Mouse (Mus musculus): ENCODE results near the gene Nudt9. TPM values are rescaled to one million over a fixed set of nuclear protein-coding genes. Genes with fewer than 3 reads are reported as not detected.

The Nudt9 gene
- total and polyA plus RNA-seq, 2 experiments from 2014 or later, result 51.0 to 62.9 TPM

- Histone ChIP-seq H3K27me3 (ENCODE audit: control insufficient read depth, insufficient read depth, low read length) (no peaks in the 10 kb centered on the region), H3K4me1 (ENCODE audit: control insufficient read depth, insufficient read depth) (peaks cover 33% of the 10 kb centered on the region), H3K9ac (replicated peaks; ENCODE audit: low read depth, low read length) (no peak overlapping the region), H3K9me3 (replicated peaks; ENCODE audit: control insufficient read depth, low read length) (no peaks in the 10 kb centered on the region), H3K27ac (ENCODE audit: low read depth) (peak overlapping the region; percentile 73), H3K4me2 (ENCODE audit: low read depth, low read length) (peak overlapping the region; percentile 59), H3K4me3 (ENCODE audit: low read depth, low read length) (peak overlapping the region; percentile 12; the same call in 1 of the 2 replicates), H3K36me3 (replicated peaks; ENCODE audit: control insufficient read depth, insufficient read depth, low read length) (no peaks in the 10 kb centered on the region)
- no peak for DNase-seq (ENCODE audit: low spot score)
- TF ChIP-seq EP300 (IDR thresholded peaks at IDR 0.05; ENCODE audit: low read depth) (no peak), CTCF (IDR thresholded peaks at IDR 0.05; ENCODE audit: low read depth) (no peak)
- 52% methylated on average over 9 of the region's 9 CpGs for WGBS
- no peak for ATAC-seq (ENCODE audit: insufficient read depth, low read depth)
These were observed 64.2 kb downstream of the Nudt9 start for GRCm38 (mm10) chr5:104110171-104110920.

- H3K36me3 ChIP-seq (replicated peaks; ENCODE audit: control insufficient read depth, insufficient read depth, low read length), result no peaks in the 10 kb centered on the region
- H3K4me3 ChIP-seq (ENCODE audit: low read depth, low read length), result peak overlapping the region; percentile 52
- peak; percentile 54 for DNase-seq (ENCODE audit: low spot score)
- H3K9me3 ChIP-seq (replicated peaks; ENCODE audit: control insufficient read depth, low read length), result no peaks in the 10 kb centered on the region
- ATAC-seq (ENCODE audit: insufficient read depth, low read depth), result peak; percentile 31; the same call in 1 of the 2 replicates
- peak overlapping the region; percentile 59 for H3K4me2 ChIP-seq (ENCODE audit: low read depth, low read length)
- no peaks in the 10 kb centered on the region for H3K27me3 ChIP-seq (ENCODE audit: control insufficient read depth, insufficient read depth, low read length)
- H3K9ac ChIP-seq (replicated peaks; ENCODE audit: low read depth, low read length), result peak overlapping the region; percentile 43
- peaks cover 39% of the 10 kb centered on the region for H3K4me1 ChIP-seq (ENCODE audit: control insufficient read depth, insufficient read depth)
- 9% methylated on average over 9 of the region's 9 CpGs for WGBS
- TF ChIP-seq CTCF (IDR thresholded peaks at IDR 0.05; ENCODE audit: low read depth) (no peak), EP300 (IDR thresholded peaks at IDR 0.05; ENCODE audit: low read depth) (0 out of 2 replicates have a peak, but pooled peaks have one; percentile 21)
- H3K27ac ChIP-seq (ENCODE audit: low read depth), result peak overlapping the region; percentile 86
These were observed 65.9 kb downstream of the Nudt9 start for GRCm38 (mm10) chr5:104112016-104112415.

- ATAC-seq (ENCODE audit: insufficient read depth, low read depth) (no peak), DNase-seq (ENCODE audit: low spot score) (no peak)
- TF ChIP-seq EP300 (IDR thresholded peaks at IDR 0.05; ENCODE audit: low read depth), result no peak
- TF ChIP-seq CTCF (IDR thresholded peaks at IDR 0.05; ENCODE audit: low read depth), result no peak
- Histone ChIP-seq H3K27me3 (ENCODE audit: control insufficient read depth, insufficient read depth, low read length) (no peaks in the 10 kb centered on the region), H3K9me3 (replicated peaks; ENCODE audit: control insufficient read depth, low read length) (no peaks in the 10 kb centered on the region), H3K36me3 (replicated peaks; ENCODE audit: control insufficient read depth, insufficient read depth, low read length) (no peaks in the 10 kb centered on the region), H3K9ac (replicated peaks; ENCODE audit: low read depth, low read length) (peak overlapping the region; percentile 43; the same call in 1 of the 2 replicates), H3K4me2 (ENCODE audit: low read depth, low read length) (peak overlapping the region; percentile 59), H3K4me3 (ENCODE audit: low read depth, low read length) (peak overlapping the region; percentile 52), H3K27ac (ENCODE audit: low read depth) (peak overlapping the region; percentile 86), H3K4me1 (ENCODE audit: control insufficient read depth, insufficient read depth) (peaks cover 39% of the 10 kb centered on the region)
- WGBS, result 36% methylated on average over 5 of the region's 5 CpGs
These were observed 66.4 kb downstream of the Nudt9 start for GRCm38 (mm10) chr5:104112511-104112910.

- no peaks in the 10 kb centered on the region for H3K36me3 ChIP-seq (replicated peaks; ENCODE audit: control insufficient read depth, insufficient read depth, low read length)
- WGBS, result 28% methylated on average over 15 of the region's 15 CpGs
- ATAC-seq (ENCODE audit: insufficient read depth, low read depth) (peak; percentile 46), DNase-seq (ENCODE audit: low spot score) (peak; percentile 58)
- H3K4me2 ChIP-seq (ENCODE audit: low read depth, low read length), result peak within 1 kb of the TSS; percentile 59
- H3K9me3 ChIP-seq (replicated peaks; ENCODE audit: control insufficient read depth, low read length), result no peaks in the 10 kb centered on the region
- peaks cover 28% of the 10 kb centered on the region for H3K4me1 ChIP-seq (ENCODE audit: control insufficient read depth, insufficient read depth)
- peak within 1 kb of the TSS; percentile 86 for H3K27ac ChIP-seq (ENCODE audit: low read depth)
- H3K27me3 ChIP-seq (ENCODE audit: control insufficient read depth, insufficient read depth, low read length), result no peaks in the 10 kb centered on the region
- peak within 1 kb of the TSS; percentile 55 for H3K9ac ChIP-seq (replicated peaks; ENCODE audit: low read depth, low read length)
- no peak for TF ChIP-seq EP300 (IDR thresholded peaks at IDR 0.05; ENCODE audit: low read depth)
- TF ChIP-seq CTCF (IDR thresholded peaks at IDR 0.05; ENCODE audit: low read depth), result no peak
- peak within 1 kb of the TSS; percentile 52 for H3K4me3 ChIP-seq (ENCODE audit: low read depth, low read length)
These were observed 67.5 kb downstream of the Nudt9 start, which contains the start of gene Sparcl1 for GRCm38 (mm10) chr5:104113491-104114172. TSS of gene Sparcl1 (minus strand) at chr5:104113733.

Small RNA genes within 50 kb of the gene (microRNA-seq; reads per million reads assigned to microRNA genes)
- 2.1 reads per million, percentile 6 among the genes with 10 or more reads in this experiment for gene Mir5619

Other genes with a start within 250 kb of the Nudt9 start
- gene Klhl8, start 135.0 kb upstream of the Nudt9 start, total RNA-seq (2014; rRNA removed; ENCODE audit: low replicate concordance), result 7.4 and 12.8 TPM in 2 replicates
- 10.9 and 11.3 TPM in 2 replicates for gene Klhl8, start 135.0 kb upstream of the Nudt9 start, polyA plus RNA-seq (2015; fragmentation: Nextera tagmentation; extraction: Ambion mirVana)
- not detected in 2 replicates for gene Hsd17b13, start 68.9 kb upstream of the Nudt9 start, total RNA-seq (2014; rRNA removed; ENCODE audit: low replicate concordance)
- gene Hsd17b13, start 68.9 kb upstream of the Nudt9 start, polyA plus RNA-seq (2015; fragmentation: Nextera tagmentation; extraction: Ambion mirVana), result 0.08 TPM in 1 of 2 replicates, not detected in the other
- gene Hsd17b11, start 24.4 kb upstream of the Nudt9 start, total RNA-seq (2014; rRNA removed; ENCODE audit: low replicate concordance), result 6.2 and 14.3 TPM in 2 replicates
- gene Hsd17b11, start 24.4 kb upstream of the Nudt9 start, polyA plus RNA-seq (2015; fragmentation: Nextera tagmentation; extraction: Ambion mirVana), result 4.4 and 5.9 TPM in 2 replicates
- not detected in 2 replicates for gene Gm17660, start 31.3 kb downstream of the Nudt9 start, total RNA-seq (2014; rRNA removed; ENCODE audit: low replicate concordance)
- gene Gm17660, start 31.3 kb downstream of the Nudt9 start, polyA plus RNA-seq (2015; fragmentation: Nextera tagmentation; extraction: Ambion mirVana), result not detected in 2 replicates
- 123 and 168 TPM in 2 replicates for gene Sparcl1, start 67.4 kb downstream of the Nudt9 start, total RNA-seq (2014; rRNA removed; ENCODE audit: low replicate concordance)
- 97.3 and 99.0 TPM in 2 replicates for gene Sparcl1, start 67.4 kb downstream of the Nudt9 start, polyA plus RNA-seq (2015; fragmentation: Nextera tagmentation; extraction: Ambion mirVana)
- gene Dspp, start 124.4 kb downstream of the Nudt9 start, total RNA-seq (2014; rRNA removed; ENCODE audit: low replicate concordance), result not detected in 2 replicates
- not detected in 2 replicates for gene Dspp, start 124.4 kb downstream of the Nudt9 start, polyA plus RNA-seq (2015; fragmentation: Nextera tagmentation; extraction: Ambion mirVana)
- gene Dmp1, start 156.3 kb downstream of the Nudt9 start, total RNA-seq (2014; rRNA removed; ENCODE audit: low replicate concordance), result not detected in 2 replicates
- gene Dmp1, start 156.3 kb downstream of the Nudt9 start, polyA plus RNA-seq (2015; fragmentation: Nextera tagmentation; extraction: Ambion mirVana), result 0.05 TPM in 1 of 2 replicates, not detected in the other